Mouse (Mus musculus) neural tube, embryonic 10.5 days (tissue): ENCODE results near the gene C1galt1.

Source experiments
- DNase-seq: peaks from one replicate; pipeline ENCODE4 v3.0.0-alpha.2; 2017; ENCODE audit warnings: low spot score; ENCODE audit errors: extremely low spot score

C1galt1 gene

DNA sequence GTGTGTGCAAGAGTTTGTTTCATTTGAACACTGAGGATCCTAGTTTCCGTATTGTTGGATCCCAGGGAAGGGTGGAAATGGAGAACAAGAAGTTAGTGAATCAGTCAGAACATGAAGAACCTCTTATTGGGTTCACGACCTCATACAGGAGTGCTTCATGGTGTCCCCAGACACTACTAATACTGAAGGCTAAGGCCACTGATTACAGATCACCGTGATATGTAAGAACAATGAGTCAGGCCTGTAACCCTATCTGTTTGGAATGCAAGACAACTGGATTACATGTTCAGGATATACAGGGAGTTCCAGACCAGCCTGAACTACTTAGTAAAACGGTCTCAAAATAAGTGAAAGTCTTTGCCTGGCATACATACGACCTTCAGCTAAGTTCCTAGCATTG is 13.9 kb downstream of the C1galt1 start:
- DNase-seq = no peak

- no peak for DNase-seq
Observed at GRCm38 (mm10) chr6:7859161-7859560, 14.5 kb downstream of the C1galt1 start.

DNA sequence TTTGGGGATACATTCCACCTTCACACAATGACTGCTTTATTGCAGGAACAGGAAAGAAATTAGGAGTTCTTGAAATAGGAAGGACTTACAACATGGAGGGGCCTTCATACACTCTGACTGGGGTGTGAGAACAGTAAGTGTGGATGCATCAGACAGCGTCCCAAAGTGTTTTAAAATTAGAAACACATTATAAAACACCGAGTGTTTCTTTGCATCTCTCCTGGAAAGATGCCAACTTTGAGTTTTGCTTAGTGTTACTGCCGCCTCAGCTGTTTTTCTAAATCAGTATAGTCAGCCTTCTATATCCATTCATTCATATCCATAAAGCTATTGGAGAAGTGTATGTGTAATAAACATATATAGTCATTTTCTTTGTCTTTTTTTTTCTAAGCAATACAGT is 16.4 kb downstream of the C1galt1 start:
- DNase-seq = no peak

- no peak for DNase-seq
Observed at GRCm38 (mm10) chr6:7863354-7863753, 18.7 kb downstream of the C1galt1 start.

- no peak for DNase-seq
Observed at GRCm38 (mm10) chr6:7876836-7877235, 32.2 kb downstream of the C1galt1 start.

DNA sequence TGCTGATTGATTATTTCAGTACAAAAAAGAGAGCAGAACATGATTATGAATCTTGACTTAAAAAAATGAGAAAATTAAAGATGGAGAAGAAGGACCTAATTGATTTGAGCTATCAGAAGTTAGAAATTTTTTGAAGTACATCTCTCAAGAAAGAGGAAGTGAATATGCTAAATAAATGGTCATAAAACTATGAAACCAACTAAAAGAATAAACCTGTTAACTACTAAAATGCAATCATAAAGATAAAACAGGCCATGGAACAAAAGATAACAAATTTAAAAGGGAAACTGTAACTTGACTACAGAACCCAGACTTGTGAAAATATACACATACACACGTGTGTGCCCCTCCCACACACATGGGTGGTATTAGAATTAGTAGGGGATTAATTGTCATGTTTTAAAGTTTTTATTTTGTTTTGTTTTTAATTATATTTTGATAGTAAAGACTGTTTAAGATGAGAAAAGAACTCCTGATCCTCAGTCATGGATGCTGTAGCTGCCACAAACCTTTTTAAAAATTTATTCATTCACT is 37.0 kb downstream of the C1galt1 start:
- no peak for DNase-seq

- no peak for DNase-seq
Observed at GRCm38 (mm10) chr6:7882520-7882919, 37.9 kb downstream of the C1galt1 start.

DNA sequence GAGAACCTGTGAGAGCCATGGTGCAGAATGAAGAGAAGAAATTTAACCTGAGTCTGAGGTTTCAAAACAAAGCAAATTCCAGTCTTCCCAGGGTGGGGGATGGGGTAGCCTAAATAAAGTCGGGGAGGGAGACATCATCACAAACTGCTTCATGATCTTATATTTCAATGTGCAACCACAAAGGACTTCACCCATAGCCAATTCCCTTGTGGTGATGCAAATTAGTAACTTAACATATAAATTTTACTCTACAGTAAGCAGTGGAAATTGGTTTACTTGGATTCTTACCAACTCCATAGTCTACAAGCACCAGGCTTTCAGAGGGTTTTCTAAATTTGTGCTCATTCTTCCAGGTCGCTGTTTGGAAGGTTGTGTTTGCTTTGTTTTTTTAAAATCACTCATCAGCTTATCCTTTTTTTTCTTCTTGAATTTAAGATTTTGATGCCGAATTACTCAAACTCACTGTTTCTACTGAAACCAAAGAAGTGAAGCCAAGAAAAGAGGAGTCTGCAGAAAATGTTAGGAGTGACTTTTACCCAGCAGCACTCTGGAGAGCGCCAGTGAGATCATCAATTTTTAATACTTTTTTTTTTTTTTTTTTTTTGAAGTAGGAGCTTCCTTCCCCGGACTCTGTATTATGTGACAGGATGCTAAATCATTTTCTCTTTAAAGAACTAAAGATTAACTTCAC is 41.5 kb downstream of the C1galt1 start:
- DNase-seq = no peak

DNA sequence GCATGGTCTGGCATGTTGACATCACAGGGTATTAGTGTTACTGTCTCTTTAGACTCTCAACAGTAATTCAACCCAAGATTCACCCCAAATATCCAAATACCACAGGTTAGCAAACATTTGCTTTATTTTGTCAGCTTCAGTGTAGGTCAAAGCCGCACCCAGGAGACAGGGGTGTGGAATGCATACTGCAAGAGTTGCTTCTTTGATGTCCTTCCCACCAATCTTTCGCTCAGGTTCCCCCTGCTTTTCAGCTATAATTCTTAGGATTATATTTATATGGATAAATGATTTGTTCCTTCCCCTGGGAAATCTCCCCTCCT is 42.0 kb downstream of the C1galt1 start:
- DNase-seq = no peak

DNA sequence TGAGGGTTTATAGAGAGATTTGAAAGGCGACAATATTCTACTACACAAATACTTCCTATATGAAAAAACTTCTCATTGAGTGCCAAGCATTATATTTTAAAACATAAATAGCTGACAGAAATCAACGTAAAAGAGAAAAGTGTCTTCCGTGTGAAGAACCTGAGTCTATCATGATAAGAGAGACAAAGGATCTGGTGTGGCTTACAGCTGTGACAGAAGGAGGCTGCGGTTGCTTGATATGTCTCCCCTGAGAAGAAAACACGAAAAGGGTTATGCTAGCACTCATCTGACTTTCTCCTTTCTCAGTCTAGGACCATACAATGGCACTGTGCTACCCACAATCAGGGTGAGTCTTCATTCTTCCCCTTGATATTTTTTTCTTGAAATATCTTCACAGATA is 51.7 kb downstream of the C1galt1 start:
- DNase-seq = no peak

DNA sequence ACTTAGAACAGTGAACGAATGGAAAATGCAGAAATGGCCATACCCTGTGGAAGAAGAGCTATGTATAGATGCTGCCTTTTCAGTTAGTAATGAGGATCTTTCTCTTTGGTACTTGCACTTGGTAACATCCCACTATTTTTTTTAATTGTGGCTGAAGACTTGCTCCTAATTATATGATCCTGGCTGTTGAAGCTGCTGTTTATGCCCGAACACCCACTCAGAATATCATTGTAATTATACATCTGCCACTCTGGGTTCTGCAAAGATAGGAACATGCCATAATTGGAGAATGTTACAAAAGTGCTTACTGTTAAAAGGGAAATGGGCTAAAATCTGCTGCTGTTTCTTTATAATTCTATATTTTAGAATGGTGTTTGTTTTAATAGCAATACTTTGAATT is 67.4 kb downstream of the C1galt1 start:
- DNase-seq = no peak
